ENCODE assay signal across 1 mouse cellular context in genomic region chr12:76403886-76404537, GRCm38 (mm10).
TF ChIP-seq lines count a peak whose summit lies in the region.

Hspa2 (plus strand) TSS chr12:76404176.

TF ChIP-seq in CH12.LX, 34 proteins besides CTCF, POLR2A, EP300 and RAD21 (continued from another document):
- TF ChIP-seq NRF1 (IDR thresholded peaks at IDR 0.05; ENCODE audit: low read depth, low read length): 0 out of 2 replicates have a peak, but pooled peaks have one; percentile 32
